Comparison of ENCODE assay signal across 11 mouse cellular contexts in genomic region chr14:77037330-77037729, GRCm38 (mm10). TPM values are rescaled to one million over a fixed set of nuclear protein-coding genes. Genes with fewer than 3 reads are reported as not detected.
A peak's percentile ranks its signal among the peaks of the same experiment; 100 is the strongest.
DNase-seq lines count a peak whose midpoint lies in the region; ATAC-seq lines count a peak whose summit lies in the region.
"Had no signal": no experiment of that assay in that cellular context is flagged by ENCODE, and none has a peak within 500 bp of the region (broad histone marks: within the 10 kb centered on the region; RNA-seq: fewer than 3 reads in every experiment).

No protein-coding gene starts in this region.

- no peaks in the 10 kb centered on the region for H3K36me3 ChIP-seq in embryonic facial prominence, embryonic 13.5 days
- no peaks in the 10 kb centered on the region for H3K36me3 ChIP-seq in embryonic facial prominence, embryonic 10.5 days (replicated peaks)
- H3K36me3 ChIP-seq in limb, embryonic 12.5 days, result no peaks in the 10 kb centered on the region
- H3K36me3 ChIP-seq in limb, embryonic 10.5 days, result no peaks in the 10 kb centered on the region
- H3K36me3 ChIP-seq in liver, embryonic 15.5 days (replicated peaks), result no peaks in the 10 kb centered on the region
- no peaks in the 10 kb centered on the region for H3K36me3 ChIP-seq in forebrain, embryonic 10.5 days (replicated peaks)

- no peak for DNase-seq in embryonic facial prominence, embryonic 10.5 days (ENCODE audit: low spot score)
- DNase-seq in limb, embryonic 10.5 days (ENCODE audit: low spot score), result no peak
- DNase-seq in brain, adult 2 months (ENCODE audit: low read depth, low spot score), result peak; percentile 9
- no peak for DNase-seq in forebrain, embryonic 10.5 days (ENCODE audit: extremely low spot score, low spot score)
- DNase-seq in kidney, postnatal 36 days, result no peak
- DNase-seq: cerebellum, postnatal 25 days; kidney, adult 2 months; midbrain, embryonic 14.5 days had no signal

- H3K4me2 ChIP-seq in embryonic facial prominence, embryonic 13.5 days, result no peak overlapping the region; the same call in 1 of the 2 replicates
- peak overlapping the region; percentile 78; the same call in 1 of the 2 replicates for H3K4me2 ChIP-seq in limb, embryonic 12.5 days
- peak overlapping the region; percentile 80 for H3K4me2 ChIP-seq in liver, embryonic 15.5 days

- no peaks in the 10 kb centered on the region for H3K27me3 ChIP-seq in embryonic facial prominence, embryonic 13.5 days
- peaks cover 7% of the 10 kb centered on the region; the same call in 1 of the 2 replicates for H3K27me3 ChIP-seq in embryonic facial prominence, embryonic 10.5 days (replicated peaks; ENCODE audit: low read depth, poor library complexity, severe bottlenecking)
- 0 out of 2 replicates have a peak, but pooled peaks cover 3% of the 10 kb centered on the region for H3K27me3 ChIP-seq in limb, embryonic 12.5 days
- H3K27me3 ChIP-seq in limb, embryonic 10.5 days (ENCODE audit: low read depth, poor library complexity, severe bottlenecking), result 0 out of 2 replicates have a peak, but pooled peaks cover 3% of the 10 kb centered on the region
- H3K27me3 ChIP-seq in liver, embryonic 15.5 days, result peaks cover 6% of the 10 kb centered on the region; the same call in 1 of the 2 replicates
- peaks cover 14% of the 10 kb centered on the region for H3K27me3 ChIP-seq in forebrain, embryonic 10.5 days (ENCODE audit: poor library complexity, severe bottlenecking)

- H3K9me3 ChIP-seq in embryonic facial prominence, embryonic 13.5 days, result no peaks in the 10 kb centered on the region
- no peaks in the 10 kb centered on the region for H3K9me3 ChIP-seq in embryonic facial prominence, embryonic 10.5 days
- H3K9me3 ChIP-seq in limb, embryonic 12.5 days, result no peaks in the 10 kb centered on the region
- H3K9me3 ChIP-seq in limb, embryonic 10.5 days (replicated peaks), result no peaks in the 10 kb centered on the region
- no peaks in the 10 kb centered on the region for H3K9me3 ChIP-seq in liver, embryonic 15.5 days (replicated peaks)
- no peaks in the 10 kb centered on the region for H3K9me3 ChIP-seq in forebrain, embryonic 10.5 days

- H3K4me3 ChIP-seq in embryonic facial prominence, embryonic 13.5 days, result no peak overlapping the region
- H3K4me3 ChIP-seq in embryonic facial prominence, embryonic 10.5 days, result no peak overlapping the region
- H3K4me3 ChIP-seq in limb, embryonic 12.5 days (replicated peaks), result no peak overlapping the region
- H3K4me3 ChIP-seq in limb, embryonic 10.5 days, result no peak overlapping the region
- no peak overlapping the region for H3K4me3 ChIP-seq in liver, embryonic 15.5 days (replicated peaks)
- no peak overlapping the region for H3K4me3 ChIP-seq in forebrain, embryonic 10.5 days

- H3K27ac ChIP-seq in embryonic facial prominence, embryonic 13.5 days, result 0 out of 2 replicates have a peak overlapping the region, but pooled peaks have one; percentile 3
- H3K27ac ChIP-seq in embryonic facial prominence, embryonic 10.5 days (replicated peaks), result no peak overlapping the region
- no peak overlapping the region for H3K27ac ChIP-seq in limb, embryonic 12.5 days
- H3K27ac ChIP-seq in limb, embryonic 10.5 days, result no peak overlapping the region
- no peak overlapping the region for H3K27ac ChIP-seq in liver, embryonic 15.5 days (replicated peaks)
- H3K27ac ChIP-seq in forebrain, embryonic 10.5 days, result no peak overlapping the region

- H3K4me1 ChIP-seq in embryonic facial prominence, embryonic 13.5 days, result 0 out of 2 replicates have a peak, but pooled peaks cover 5% of the 10 kb centered on the region
- H3K4me1 ChIP-seq in embryonic facial prominence, embryonic 10.5 days, result peaks cover 19% of the 10 kb centered on the region
- 0 out of 2 replicates have a peak, but pooled peaks cover 6% of the 10 kb centered on the region for H3K4me1 ChIP-seq in limb, embryonic 12.5 days (replicated peaks)
- H3K4me1 ChIP-seq in limb, embryonic 10.5 days, result peaks cover 7% of the 10 kb centered on the region
- H3K4me1 ChIP-seq in liver, embryonic 15.5 days (replicated peaks), result peaks cover 27% of the 10 kb centered on the region; the same call in 1 of the 2 replicates
- peaks cover 24% of the 10 kb centered on the region for H3K4me1 ChIP-seq in forebrain, embryonic 10.5 days

- no peak for ATAC-seq in embryonic facial prominence, embryonic 13.5 days (ENCODE audit: insufficient number of reproducible peaks, insufficient read depth, low FRiP score, low TSS enrichment, low read depth)
- no peak for ATAC-seq in limb, embryonic 12.5 days (ENCODE audit: insufficient number of reproducible peaks, insufficient read depth, low FRiP score, low TSS enrichment, low read depth)
- ATAC-seq in liver, embryonic 15.5 days (ENCODE audit: insufficient read depth), result no peak

- no peak overlapping the region for H3K9ac ChIP-seq in embryonic facial prominence, embryonic 13.5 days
- H3K9ac ChIP-seq in limb, embryonic 12.5 days (replicated peaks), result no peak overlapping the region
- H3K9ac ChIP-seq in liver, embryonic 15.5 days, result no peak overlapping the region

- 80% methylated on average over 5 of the region's 5 CpGs for WGBS in embryonic facial prominence, embryonic 13.5 days
- 89% methylated on average over 5 of the region's 5 CpGs for WGBS in embryonic facial prominence, embryonic 10.5 days
- WGBS in limb, embryonic 12.5 days, result 90% methylated on average over 5 of the region's 5 CpGs
- WGBS in limb, embryonic 10.5 days, result 91% methylated on average over 5 of the region's 5 CpGs
- 54% methylated on average over 5 of the region's 5 CpGs for WGBS in liver, embryonic 15.5 days (ENCODE audit: insufficient replicate concordance)
- WGBS in forebrain, embryonic 10.5 days, result 96% methylated on average over 5 of the region's 5 CpGs

RNA-seq across cellular contexts. Expression of gene Lacc1, which starts 0.6 kb away (rescaled TPM):
- 10.0 and 10.1 TPM in 2 replicates for polyA plus RNA-seq in embryonic facial prominence, embryonic 13.5 days (2015; fragmentation: Nextera tagmentation; extraction: Ambion mirVana)
- 4.8 and 5.4 TPM in 2 replicates for polyA plus RNA-seq in embryonic facial prominence, embryonic 10.5 days (2016; fragmentation: Nextera tagmentation; extraction: Ambion mirVana)
- polyA plus RNA-seq in limb, embryonic 12.5 days (2016; fragmentation: Nextera tagmentation; extraction: Ambion mirVana), result 5.6 TPM in 2 replicates
- 2.5 and 4.5 TPM in 2 replicates for polyA plus RNA-seq in limb, embryonic 10.5 days (2016; fragmentation: Nextera tagmentation; extraction: Ambion mirVana)
- 3.3 and 4.5 TPM in 2 replicates for polyA plus RNA-seq in liver, embryonic 15.5 days (2015; fragmentation: Nextera tagmentation; extraction: Ambion mirVana)
- 3.8 and 4.0 TPM in 2 replicates for polyA plus RNA-seq in forebrain, embryonic 10.5 days (2016; fragmentation: Nextera tagmentation; extraction: Ambion mirVana)

RNA-seq across cellular contexts. Expression of gene Ccdc122, which starts 0.8 kb away (rescaled TPM):
- 2.5 and 3.5 TPM in 2 replicates for polyA plus RNA-seq in embryonic facial prominence, embryonic 13.5 days (2015; fragmentation: Nextera tagmentation; extraction: Ambion mirVana)
- 1.4 and 1.8 TPM in 2 replicates for polyA plus RNA-seq in embryonic facial prominence, embryonic 10.5 days (2016; fragmentation: Nextera tagmentation; extraction: Ambion mirVana)
- polyA plus RNA-seq in limb, embryonic 12.5 days (2016; fragmentation: Nextera tagmentation; extraction: Ambion mirVana), result 1.7 and 3.1 TPM in 2 replicates
- 0.79 and 1.2 TPM in 2 replicates for polyA plus RNA-seq in limb, embryonic 10.5 days (2016; fragmentation: Nextera tagmentation; extraction: Ambion mirVana)
- polyA plus RNA-seq in liver, embryonic 15.5 days (2015; fragmentation: Nextera tagmentation; extraction: Ambion mirVana), result 1.3 and 1.4 TPM in 2 replicates
- 0.80 and 1.3 TPM in 2 replicates for polyA plus RNA-seq in forebrain, embryonic 10.5 days (2016; fragmentation: Nextera tagmentation; extraction: Ambion mirVana)
